Mouse (Mus musculus): ENCODE results near the gene Zfyve28.

- TF ChIP-seq POLR2A (IDR thresholded peaks at IDR 0.05; ENCODE audit: borderline replicate concordance, control insufficient read depth, low read depth, low read length) (no peak), CTCF (IDR thresholded peaks at IDR 0.05; ENCODE audit: control insufficient read depth, insufficient read depth, low read length) (no peak)
Observed at GRCm38 (mm10) chr5:34334081-34334480, 45.8 kb upstream of the Zfyve28 start.
